ENCODE assay signal across 8 mouse cellular contexts in the genomic region with DNA sequence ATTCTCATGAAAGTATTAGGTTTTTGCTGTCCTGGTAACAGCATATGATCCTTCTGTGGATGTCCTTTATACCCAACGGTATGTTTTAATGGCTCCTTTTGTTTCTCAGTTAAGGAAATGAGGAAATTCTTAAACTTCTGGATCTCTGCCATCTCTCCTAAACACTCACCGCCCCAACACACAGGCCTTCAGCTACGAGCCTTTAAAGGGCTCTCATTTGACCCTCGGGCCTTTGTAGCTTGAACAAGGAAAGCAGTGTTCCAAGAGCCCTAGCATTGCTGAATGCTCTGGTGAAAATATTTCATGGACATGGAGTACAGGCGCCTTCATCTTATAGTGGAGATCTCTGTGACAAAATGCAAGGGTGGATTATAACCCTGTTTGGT. TPM values are rescaled to one million over a fixed set of nuclear protein-coding genes. Genes with fewer than 3 reads are reported as not detected.
DNase-seq lines count a peak whose midpoint lies in the region; ATAC-seq and TF ChIP-seq lines count a peak whose summit lies in the region.

No protein-coding gene starts in this region.

- intact Hi-C loops in left cerebral cortex, postnatal 10 days (cut with DNase I): loop anchor here (5.0 to 10.0 kb wide), 5 partner anchors 87 to 1269 kb away; no protein-coding TSS in a partner anchor

- H3K27ac ChIP-seq in heart, postnatal 0 days (ENCODE audit: low read depth): peak overlapping the region; percentile 12; the same call in 1 of the 2 replicates
- peak overlapping the region; percentile 1; the same call in 1 of the 2 replicates for H3K27ac ChIP-seq in forebrain, embryonic 15.5 days (replicated peaks)
- H3K27ac ChIP-seq in liver, postnatal 0 days (ENCODE audit: low read depth): 0 out of 2 replicates have a peak overlapping the region, but pooled peaks have one; percentile 46

- no peak overlapping the region for H3K4me3 ChIP-seq in heart, postnatal 0 days (ENCODE audit: low read depth, low read length)
- no peak overlapping the region for H3K4me3 ChIP-seq in forebrain, embryonic 15.5 days
- no peak overlapping the region for H3K4me3 ChIP-seq in liver, postnatal 0 days (ENCODE audit: low read depth, low read length)

- H3K9ac ChIP-seq in heart, postnatal 0 days (replicated peaks; ENCODE audit: low read depth, low read length): no peak overlapping the region
- no peak overlapping the region for H3K9ac ChIP-seq in forebrain, embryonic 15.5 days (replicated peaks)
- H3K9ac ChIP-seq in liver, postnatal 0 days (replicated peaks): no peak overlapping the region

- H3K4me2 ChIP-seq in heart, postnatal 0 days (ENCODE audit: low read depth, low read length): no peak overlapping the region
- no peak overlapping the region for H3K4me2 ChIP-seq in forebrain, embryonic 15.5 days (replicated peaks)
- no peak overlapping the region for H3K4me2 ChIP-seq in liver, postnatal 0 days (ENCODE audit: low read depth, low read length)

- peak; percentile 40 for DNase-seq in heart, postnatal 0 days (ENCODE audit: low spot score)
- DNase-seq in heart, postnatal 4 days: no peak
- peak; percentile 79 for DNase-seq in Muller cell, postnatal 12 days (ENCODE audit: inconsistent ontology term)
- DNase-seq in liver, postnatal 0 days: no peak
- DNase-seq in left cerebral cortex, postnatal 10 days (ENCODE audit: extremely low spot score in 1 of 2, low spot score in 2 of 2): no peak
- DNase-seq in cerebellum, postnatal 4 days (ENCODE audit: low spot score in 2 of 2): no peak
- DNase-seq in thymus, postnatal 25 days: no peak

- H3K9me3 ChIP-seq in heart, postnatal 0 days (replicated peaks; ENCODE audit: control insufficient read depth, low read length): no peaks in the 10 kb centered on the region
- H3K9me3 ChIP-seq in forebrain, embryonic 15.5 days: no peaks in the 10 kb centered on the region
- no peaks in the 10 kb centered on the region for H3K9me3 ChIP-seq in liver, postnatal 0 days (ENCODE audit: low read length)

- no peak for TF ChIP-seq CTCF in heart, postnatal 0 days (IDR thresholded peaks at IDR 0.05; ENCODE audit: low read depth)
- no peak for TF ChIP-seq CTCF in liver, postnatal 0 days (IDR thresholded peaks at IDR 0.05; ENCODE audit: low read depth)

- no peak for ATAC-seq in heart, postnatal 0 days (ENCODE audit: insufficient read depth, low read depth)
- ATAC-seq in forebrain, embryonic 15.5 days (replicated peaks): peak; percentile 66
- no peak for ATAC-seq in liver, postnatal 0 days

- H3K27me3 ChIP-seq in heart, postnatal 0 days (ENCODE audit: control insufficient read depth, insufficient read depth, low read length): no peaks in the 10 kb centered on the region
- H3K27me3 ChIP-seq in forebrain, embryonic 15.5 days: no peaks in the 10 kb centered on the region
- H3K27me3 ChIP-seq in liver, postnatal 0 days (ENCODE audit: insufficient read depth, low read length): no peaks in the 10 kb centered on the region

- TF ChIP-seq EP300 in heart, postnatal 0 days (IDR thresholded peaks at IDR 0.05; ENCODE audit: low read depth): no peak
- no peak for TF ChIP-seq EP300 in liver, postnatal 0 days (IDR thresholded peaks at IDR 0.05; ENCODE audit: low read depth)

- H3K4me1 ChIP-seq in heart, postnatal 0 days (ENCODE audit: control insufficient read depth, insufficient read depth): peaks cover 19% of the 10 kb centered on the region
- peaks cover 33% of the 10 kb centered on the region for H3K4me1 ChIP-seq in forebrain, embryonic 15.5 days
- peaks cover 14% of the 10 kb centered on the region for H3K4me1 ChIP-seq in liver, postnatal 0 days (ENCODE audit: insufficient read depth)

- H3K36me3 ChIP-seq in heart, postnatal 0 days (replicated peaks; ENCODE audit: control insufficient read depth, insufficient read depth, low read length): peaks cover 16% of the 10 kb centered on the region
- H3K36me3 ChIP-seq in forebrain, embryonic 15.5 days: peaks cover 2% of the 10 kb centered on the region; the same call in 1 of the 2 replicates
- peaks cover 35% of the 10 kb centered on the region for H3K36me3 ChIP-seq in liver, postnatal 0 days (replicated peaks; ENCODE audit: insufficient read depth, low read length)

- 16% methylated on average over 5 of the region's 5 CpGs for WGBS in heart, postnatal 0 days
- 6% methylated on average over 5 of the region's 5 CpGs for WGBS in forebrain, embryonic 15.5 days
- 59% methylated on average over 5 of the region's 5 CpGs for WGBS in liver, postnatal 0 days (ENCODE audit: insufficient replicate concordance)

RNA-seq across cellular contexts. Expression of a gene that starts 29.8 kb away (rescaled TPM):
- 32.3 and 33.8 TPM in 2 replicates for total RNA-seq in heart, postnatal 0 days (2014; rRNA removed; ENCODE audit: low replicate concordance)
- 28.8 and 30.1 TPM in 2 replicates for polyA plus RNA-seq in heart, postnatal 0 days (2015; fragmentation: Nextera tagmentation; extraction: Ambion mirVana)
- 10 to 100 TPM; 52.0 to 53.0 TPM for total RNA-seq in heart, postnatal 4 days (2021)
- polyA plus RNA-seq in forebrain, embryonic 15.5 days (2015; fragmentation: Nextera tagmentation; extraction: Ambion mirVana): 47.4 and 51.1 TPM in 2 replicates
- polyA plus RNA-seq in liver, postnatal 0 days (2015; fragmentation: Nextera tagmentation; extraction: Ambion mirVana): 33.6 and 37.3 TPM in 2 replicates
- 10 to 100 TPM; 43.8 to 44.0 TPM for total RNA-seq in left cerebral cortex, postnatal 10 days (2021)

Comparison
In these comparisons a context has a peak if more than half of its experiments do, and no peak if none do; other contexts are left out.
1. DNase-seq: peak in heart, postnatal 0 days (single experiment) and Muller cell, postnatal 12 days (single experiment); none in heart, postnatal 4 days (single experiment), liver, postnatal 0 days (single experiment), left cerebral cortex, postnatal 10 days (0 of 2), cerebellum, postnatal 4 days (0 of 2) and thymus, postnatal 25 days (single experiment).
2. Peak in every context shown above with its lines, with median percentiles within 50 percentile points of each other: H3K27ac ChIP-seq.